Mouse (Mus musculus) midbrain, postnatal 0 days (tissue): ENCODE data around the gene Pogz. TPM values are rescaled to one million over a fixed set of nuclear protein-coding genes. Genes with fewer than 3 reads are reported as not detected.
A peak's percentile ranks its signal among the peaks of the same experiment; 100 is the strongest.

Experiments
- ATAC-seq: fragments of 200-750 bp; cut with Nextera tagmentation; 2 replicates; pipeline ENCODE4 v1.8.0; 2017; ENCODE audit warnings: moderate number of reproducible peaks, mild to moderate bottlenecking, moderate TSS enrichment, moderate library complexity; ENCODE audit not compliant: low FRiP score
- DNase-seq: peaks from one replicate; pipeline ENCODE4 v3.0.0-alpha.2; 2015; ENCODE audit warnings: low spot score
- H3K27ac ChIP-seq: fragments of 300-500 bp; sonication (generic); 2 replicates; pipeline ENCODE4 v1.5.1; 2014; ENCODE audit warnings: low read depth, mild to moderate bottlenecking, low read length, mixed read lengths
- H3K27me3 ChIP-seq: fragments of 300-500 bp; sonication (generic); 2 replicates; pipeline ENCODE4 v1.6.1; 2014; ENCODE audit warnings: low read length, control low read depth, mixed read lengths; ENCODE audit not compliant: insufficient read depth
- H3K36me3 ChIP-seq: fragments of 300-500 bp; sonication (generic); 2 replicates; pipeline ENCODE4 v1.6.1; 2014; ENCODE audit warnings: low read length, control low read depth, mixed read lengths; ENCODE audit not compliant: insufficient read depth
- H3K4me1 ChIP-seq: fragments of 300-500 bp; sonication (generic); 2 replicates; pipeline ENCODE4 v1.6.1; 2014; ENCODE audit warnings: mild to moderate bottlenecking, control low read depth, antibody characterized with exemption, low read length, mixed read lengths; ENCODE audit not compliant: insufficient read depth
- H3K4me2 ChIP-seq: fragments of 300-500 bp; sonication (generic); 2 replicates; pipeline ENCODE4 v1.6.1; 2014; ENCODE audit warnings: low read depth, mild to moderate bottlenecking, low read length, mixed read lengths; ENCODE audit not compliant: poor library complexity, severe bottlenecking
- H3K4me3 ChIP-seq: fragments of 300-500 bp; sonication (generic); 2 replicates; pipeline ENCODE4 v1.5.1; 2014; ENCODE audit warnings: low read depth, mild to moderate bottlenecking, low read length, moderate library complexity
- H3K9ac ChIP-seq: fragments of 300-500 bp; sonication (generic); replicated peaks from 2 replicates; pipeline ENCODE4 v1.6.1; 2014; ENCODE audit warnings: mild to moderate bottlenecking, low read length, moderate library complexity, mixed read lengths; ENCODE audit not compliant: poor library complexity, severe bottlenecking
- H3K9me3 ChIP-seq: fragments of 300-500 bp; sonication (generic); 2 replicates; pipeline ENCODE4 v1.6.1; 2016; ENCODE audit warnings: low read length, control low read depth
- CTCF ChIP-seq: IDR thresholded peaks from 2 replicates; pipeline ENCODE4 v1.5.1; 2016; ENCODE audit warnings: antibody characterized with exemption, mild to moderate bottlenecking
- WGBS: fragments of 180-500 bp; shearing (Covaris S2); extraction: QIAGEN DNeasy Blood & Tissue Kit; methylation state at CpG from one replicate; pipeline ENCODE4 v1.1.7; 2014; 5-methylcytosine and 5-hydroxymethylcytosine counted together
- polyA plus RNA-seq: library from polyadenylated mRNA; unstranded; fragments of >200 nt; fragmentation: Nextera tagmentation; extraction: Ambion mirVana; gene quantifications from 2 replicates; pipeline ENCODE4 v1.2.1, GENCODE M21; 2015
- total RNA-seq: library from RNA; depleted of rRNA; stranded (reverse); fragments of >200 nt; gene quantifications from 2 replicates; pipeline ENCODE4 v1.2.3, GENCODE M21; 2014; rRNA removed

The Pogz gene
- total RNA-seq = 42.5 and 59.9 TPM in 2 replicates
- 17.2 and 17.5 TPM in 2 replicates for polyA plus RNA-seq

DNA sequence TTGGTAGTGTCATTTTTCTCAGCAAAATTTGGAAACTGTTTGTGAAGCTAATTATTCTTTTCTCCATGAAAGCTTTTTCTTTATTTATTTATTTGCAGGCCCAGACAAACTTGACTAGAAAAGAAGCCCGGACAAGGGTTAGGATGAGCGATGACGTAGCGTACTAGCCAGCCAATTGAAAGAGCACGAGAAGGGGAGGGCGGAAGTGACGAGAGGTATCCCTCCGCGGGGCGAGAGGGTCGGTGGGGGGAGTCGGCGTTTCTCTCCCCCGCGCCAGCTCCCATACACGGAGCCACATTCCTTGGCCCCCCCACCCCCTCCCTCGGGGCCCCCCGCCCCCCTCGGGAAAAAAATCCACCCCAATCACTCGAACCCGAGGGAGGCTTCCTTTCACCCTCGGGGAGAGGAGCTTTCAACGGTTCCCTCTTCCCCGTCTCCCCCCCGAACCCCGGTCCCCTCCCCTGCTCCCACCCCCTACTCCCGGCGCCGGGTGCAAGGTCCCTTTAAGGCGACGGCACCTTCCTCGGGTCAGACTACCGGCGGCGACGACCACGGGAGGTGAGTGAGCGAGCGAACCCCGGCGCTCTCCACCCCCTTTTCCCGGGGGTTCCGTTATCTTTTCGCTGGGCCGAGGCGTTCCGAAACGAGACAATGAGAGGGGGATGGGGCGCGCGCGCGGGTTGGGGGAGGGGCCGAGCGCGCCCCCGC lies at the start of gene Pogz:
Pogz (plus strand) TSS at position 385 of the 708 bp plus-strand sequence.
- peak; percentile 93 for ATAC-seq
- peak; percentile 99 for DNase-seq
- H3K4me3 ChIP-seq = peak within 1 kb of the TSS; percentile 63
- peak within 1 kb of the TSS; percentile 99 for H3K9ac ChIP-seq
- peak within 1 kb of the TSS; percentile 56 for H3K4me2 ChIP-seq
- WGBS = under 1% methylated on average over 47 of the region's 57 CpGs
- no peaks in the 10 kb centered on the region for H3K27me3 ChIP-seq
- peak within 1 kb of the TSS; percentile 100 for H3K27ac ChIP-seq
- H3K4me1 ChIP-seq = no peaks in the 10 kb centered on the region
- no peaks in the 10 kb centered on the region for H3K36me3 ChIP-seq
- no peak for TF ChIP-seq CTCF
- no peaks in the 10 kb centered on the region for H3K9me3 ChIP-seq

DNA sequence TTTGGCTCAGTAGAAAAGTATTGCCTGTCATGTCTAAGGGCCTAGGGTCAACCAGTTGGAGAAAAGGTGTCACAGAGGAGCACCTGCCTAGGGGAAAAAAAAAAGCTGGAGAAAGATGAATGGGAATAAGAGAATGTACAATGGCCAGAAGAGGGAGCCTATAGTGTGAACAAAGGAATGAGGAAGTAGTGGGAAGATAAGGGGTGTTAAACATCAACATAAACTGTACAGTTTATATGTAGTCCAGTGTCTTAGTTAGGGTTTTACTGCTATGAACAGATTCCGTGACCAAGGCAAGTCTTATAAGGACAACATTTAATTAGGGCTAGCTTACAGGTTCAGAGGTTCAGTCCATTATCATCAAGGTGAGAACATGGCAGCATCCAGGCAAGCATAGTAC lies 48.3 kb upstream of the Pogz start:
- DNase-seq = no peak
- Histone ChIP-seq H3K4me3 (no peak overlapping the region), H3K9ac (no peak overlapping the region), H3K27ac (no peak overlapping the region), H3K27me3 (no peaks in the 10 kb centered on the region), H3K36me3 (no peaks in the 10 kb centered on the region), H3K4me1 (no peaks in the 10 kb centered on the region; the same call in 1 of the 2 replicates), H3K4me2 (no peak overlapping the region), H3K9me3 (no peaks in the 10 kb centered on the region)
- WGBS = 93% methylated on average over 1 of the region's 1 CpGs
- no peak for ATAC-seq
- TF ChIP-seq CTCF = peak; percentile 47

DNA sequence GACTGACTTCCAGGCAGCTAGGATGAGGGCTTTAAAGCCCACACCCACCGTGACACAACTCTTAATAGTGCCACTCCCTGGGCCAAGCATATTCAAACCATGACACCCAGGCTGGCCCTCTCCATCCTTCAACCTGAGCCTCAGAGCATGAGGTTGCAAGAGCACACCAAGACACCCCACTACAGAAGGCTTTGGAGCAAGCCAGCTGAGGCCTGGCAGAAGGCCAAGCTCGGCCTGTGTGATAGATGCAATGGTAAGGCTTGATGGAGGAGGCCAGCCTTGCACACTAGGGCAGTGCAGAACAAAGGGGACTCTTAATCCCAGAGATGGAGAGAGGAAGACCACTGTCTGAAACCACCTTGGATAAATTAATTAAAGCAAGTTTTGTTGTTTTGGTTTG lies 47.9 kb upstream of the Pogz start:
- Histone ChIP-seq H3K4me3 (no peak overlapping the region), H3K4me2 (no peak overlapping the region), H3K9me3 (no peaks in the 10 kb centered on the region), H3K4me1 (no peaks in the 10 kb centered on the region; the same call in 1 of the 2 replicates), H3K9ac (no peak overlapping the region), H3K36me3 (no peaks in the 10 kb centered on the region), H3K27ac (no peak overlapping the region), H3K27me3 (no peaks in the 10 kb centered on the region)
- WGBS = 81% methylated on average over 2 of the region's 2 CpGs
- no peak for TF ChIP-seq CTCF
- no peak for ATAC-seq
- DNase-seq = peak; percentile 32

DNA sequence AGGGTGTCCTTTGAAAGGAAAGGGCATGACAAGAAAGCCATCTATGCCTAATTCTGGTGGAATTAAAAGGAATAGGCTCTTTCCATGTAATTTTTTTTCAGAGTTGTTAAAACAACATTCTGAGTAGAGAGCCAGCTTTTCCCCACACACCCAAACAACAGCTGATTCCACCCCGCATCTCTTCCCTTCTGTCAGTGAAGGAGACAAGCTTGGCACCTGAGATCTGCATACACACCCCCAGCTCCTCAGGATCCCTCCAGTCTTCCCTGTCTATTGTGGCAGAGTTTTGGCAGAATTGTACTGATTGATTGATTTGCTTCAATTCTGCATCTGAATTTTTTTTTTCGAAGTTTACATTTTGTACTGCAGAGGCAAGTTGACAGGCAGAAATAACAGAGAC lies 45.1 kb upstream of the Pogz start:
- H3K36me3 ChIP-seq = no peaks in the 10 kb centered on the region
- no peak overlapping the region for H3K4me3 ChIP-seq
- H3K9me3 ChIP-seq = no peaks in the 10 kb centered on the region
- H3K27me3 ChIP-seq = no peaks in the 10 kb centered on the region
- ATAC-seq (no peak), DNase-seq (no peak)
- 82% methylated on average over 2 of the region's 2 CpGs for WGBS
- H3K4me2 ChIP-seq = no peak overlapping the region
- no peak overlapping the region for H3K27ac ChIP-seq
- no peak for TF ChIP-seq CTCF
- H3K4me1 ChIP-seq = no peaks in the 10 kb centered on the region
- H3K9ac ChIP-seq = no peak overlapping the region

DNA sequence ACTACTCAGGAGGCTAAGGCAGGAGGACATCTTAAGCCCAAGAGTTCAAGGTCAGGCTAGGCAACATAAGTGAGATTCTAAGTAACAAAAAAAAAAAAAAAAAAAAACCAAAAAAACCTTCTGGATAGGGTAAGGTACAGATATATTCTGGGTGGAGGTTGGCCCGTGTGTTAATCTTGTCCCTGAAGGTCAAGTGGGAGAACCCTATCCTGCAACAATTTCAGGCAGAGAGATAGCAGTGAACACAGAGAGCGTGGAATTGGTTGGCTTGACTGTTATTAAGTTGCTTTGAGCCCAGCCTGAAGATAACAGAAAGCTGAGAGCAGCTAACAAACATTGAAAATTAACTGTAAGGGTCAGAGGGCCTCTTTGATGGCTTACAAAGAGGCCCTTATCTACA lies 43.7 kb upstream of the Pogz start:
- Histone ChIP-seq H3K27me3 (no peaks in the 10 kb centered on the region), H3K9ac (no peak overlapping the region), H3K4me1 (no peaks in the 10 kb centered on the region), H3K36me3 (no peaks in the 10 kb centered on the region), H3K9me3 (no peaks in the 10 kb centered on the region), H3K27ac (no peak overlapping the region), H3K4me2 (no peak overlapping the region), H3K4me3 (no peak overlapping the region)
- DNase-seq (no peak), ATAC-seq (no peak)
- no peak for TF ChIP-seq CTCF
- WGBS = 90% methylated on average over 2 of the region's 2 CpGs

DNA sequence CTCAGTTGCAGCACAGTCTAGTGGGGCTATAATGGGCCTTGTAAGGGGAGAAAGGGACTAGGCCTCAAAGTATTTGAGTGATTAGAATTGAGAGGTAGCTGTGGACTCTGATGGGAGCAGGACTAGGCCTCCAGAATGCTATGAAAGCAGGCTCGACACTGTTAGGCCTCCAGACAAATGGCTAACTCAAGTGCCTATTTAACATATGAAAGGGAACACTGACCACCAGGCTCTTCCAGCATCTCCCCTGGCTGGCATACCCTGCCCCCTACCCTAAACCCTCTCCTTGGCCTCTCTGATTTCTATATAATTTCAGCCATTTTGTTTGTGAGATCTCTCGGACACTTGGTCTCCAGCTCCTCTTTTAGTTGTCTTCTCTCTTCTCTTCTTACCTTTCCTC lies 43.0 kb upstream of the Pogz start:
- Histone ChIP-seq H3K36me3 (no peaks in the 10 kb centered on the region), H3K4me2 (no peak overlapping the region), H3K4me3 (no peak overlapping the region), H3K27ac (no peak overlapping the region), H3K27me3 (no peaks in the 10 kb centered on the region), H3K9ac (no peak overlapping the region), H3K9me3 (no peaks in the 10 kb centered on the region), H3K4me1 (no peaks in the 10 kb centered on the region)
- ATAC-seq = no peak
- no peak for DNase-seq
- WGBS = 54% methylated on average over 2 of the region's 2 CpGs
- no peak for TF ChIP-seq CTCF
